Mouse (Mus musculus): ENCODE measurements around the gene Fam178b. TPM values are rescaled to one million over a fixed set of nuclear protein-coding genes. Genes with fewer than 3 reads are reported as not detected.

Gene Fam178b
- polyA plus RNA-seq, 1 experiment = 1.1 TPM

DNA sequence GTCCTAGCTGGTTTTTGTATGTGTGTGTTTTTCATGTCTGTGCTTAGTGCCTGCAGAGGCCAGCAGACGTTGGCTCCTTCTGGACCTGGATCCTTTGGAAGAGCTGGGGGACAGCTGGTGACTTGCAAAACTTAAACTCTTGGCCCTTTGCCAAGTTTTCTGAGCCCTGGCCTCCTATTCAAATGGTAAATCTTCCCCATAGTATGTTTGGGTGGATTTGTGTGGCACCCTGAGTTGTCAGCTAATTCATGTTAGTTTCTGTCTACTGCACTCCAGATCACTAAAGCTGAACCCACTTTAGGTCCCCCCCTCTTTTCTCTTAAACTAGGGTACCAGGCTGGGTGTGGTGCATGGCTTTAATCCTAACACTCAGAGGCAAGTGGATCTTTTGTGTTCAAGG is 154.6 kb downstream of the Fam178b start:
- no peak overlapping the region for H3K4me3 ChIP-seq (replicated peaks; ENCODE audit: insufficient read depth, low read depth, low read length)
- peak in 1 of 2 experiments; percentile 33 for DNase-seq
- peaks cover 6% of the 10 kb centered on the region; the same call in 1 of the 2 replicates for H3K4me1 ChIP-seq (ENCODE audit: control insufficient read depth, insufficient read depth, low read length)
- no peaks in the 10 kb centered on the region for H3K27me3 ChIP-seq (ENCODE audit: control insufficient read depth, insufficient read depth, low read length)
- no peak for TF ChIP-seq POLR2A (IDR thresholded peaks at IDR 0.05; ENCODE audit: borderline replicate concordance, insufficient read depth, low read length)
- no peak for TF ChIP-seq CTCF (IDR thresholded peaks at IDR 0.05; ENCODE audit: borderline replicate concordance, insufficient read depth, low read depth, low read length)
- WGBS = 7% methylated on average over 1 of the region's 1 CpGs
- no peak overlapping the region for H3K27ac ChIP-seq (ENCODE audit: insufficient read depth, low read length)

DNA sequence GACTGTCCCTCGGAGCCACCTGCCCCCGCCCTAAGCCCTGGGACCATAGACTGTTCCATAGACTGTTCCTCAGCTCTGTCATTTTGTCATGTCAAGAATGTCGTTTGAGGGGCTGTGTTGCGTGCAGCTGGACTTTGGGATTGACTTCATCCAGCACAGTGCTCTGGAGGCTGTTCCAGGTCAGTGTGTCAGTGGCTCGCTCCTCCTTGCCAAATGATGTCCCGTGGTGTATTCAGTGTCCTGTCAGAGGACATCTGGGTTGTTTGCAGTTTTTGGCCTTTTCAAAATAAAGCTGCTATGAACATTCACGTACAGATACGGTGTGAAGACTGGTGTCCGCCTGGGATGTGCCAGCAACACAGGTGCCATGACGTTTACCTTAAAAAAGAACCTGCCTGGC is 156.1 kb downstream of the Fam178b start:
- Histone ChIP-seq H3K27me3 (ENCODE audit: control insufficient read depth, insufficient read depth, low read length) (no peaks in the 10 kb centered on the region), H3K4me3 (replicated peaks; ENCODE audit: insufficient read depth, low read depth, low read length) (no peak overlapping the region), H3K4me1 (ENCODE audit: control insufficient read depth, insufficient read depth, low read length) (peaks cover 14% of the 10 kb centered on the region), H3K27ac (ENCODE audit: insufficient read depth, low read length) (no peak overlapping the region)
- TF ChIP-seq POLR2A (IDR thresholded peaks at IDR 0.05; ENCODE audit: borderline replicate concordance, insufficient read depth, low read length) = no peak
- TF ChIP-seq CTCF (IDR thresholded peaks at IDR 0.05; ENCODE audit: borderline replicate concordance, insufficient read depth, low read depth, low read length) = no peak
- 45% methylated on average over 10 of the region's 10 CpGs for WGBS
- no peak for DNase-seq

DNA sequence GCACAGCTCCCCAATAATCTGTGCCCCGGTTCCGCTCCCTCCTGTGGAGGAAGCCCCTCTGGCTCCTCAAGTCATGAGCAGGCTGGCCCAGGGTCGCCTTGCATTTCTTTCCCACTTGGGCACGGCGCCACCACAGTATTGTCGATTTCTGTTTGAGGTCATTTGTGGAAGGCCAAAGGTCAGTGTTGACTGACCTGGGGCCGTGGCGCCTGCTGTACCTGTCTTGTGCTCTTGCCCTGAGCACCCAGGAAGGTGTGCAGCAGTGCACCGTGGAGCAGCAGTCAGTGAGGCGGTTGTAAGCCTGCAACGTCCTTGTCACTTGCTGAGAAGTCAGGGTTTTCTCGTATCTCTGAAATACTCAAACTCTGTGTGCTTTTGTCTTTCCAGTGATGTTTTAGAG is 157.2 kb downstream of the Fam178b start:
- Histone ChIP-seq H3K4me3 (replicated peaks; ENCODE audit: insufficient read depth, low read depth, low read length) (no peak overlapping the region), H3K4me1 (ENCODE audit: control insufficient read depth, insufficient read depth, low read length) (peaks cover 14% of the 10 kb centered on the region), H3K27ac (ENCODE audit: insufficient read depth, low read length) (no peak overlapping the region), H3K27me3 (ENCODE audit: control insufficient read depth, insufficient read depth, low read length) (no peaks in the 10 kb centered on the region)
- TF ChIP-seq POLR2A (IDR thresholded peaks at IDR 0.05; ENCODE audit: borderline replicate concordance, insufficient read depth, low read length) (no peak), CTCF (IDR thresholded peaks at IDR 0.05; ENCODE audit: borderline replicate concordance, insufficient read depth, low read depth, low read length) (no peak)
- WGBS = 82% methylated on average over 12 of the region's 12 CpGs
- no peak for DNase-seq

DNA sequence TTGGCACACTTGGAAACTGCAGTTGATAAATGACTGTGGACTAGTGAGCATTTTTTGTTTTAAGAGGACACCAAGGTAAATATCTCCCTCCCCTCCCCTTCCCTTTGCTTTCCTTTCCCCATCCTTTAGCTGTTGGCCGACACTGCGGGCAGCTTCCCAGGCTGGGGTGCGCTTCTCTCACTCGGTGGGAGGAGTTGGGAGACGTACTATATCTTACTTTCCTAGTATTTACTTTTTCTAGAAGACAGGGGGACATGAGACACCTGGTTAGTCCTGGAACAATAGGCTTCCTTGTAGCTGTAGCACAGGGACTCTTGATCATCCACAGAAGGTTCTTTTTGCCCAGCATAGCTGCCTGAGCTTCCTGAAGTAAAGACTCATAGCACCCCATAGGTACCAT is 158.9 kb downstream of the Fam178b start:
- DNase-seq = no peak
- Histone ChIP-seq H3K4me3 (replicated peaks; ENCODE audit: insufficient read depth, low read depth, low read length) (no peak overlapping the region), H3K4me1 (ENCODE audit: control insufficient read depth, insufficient read depth, low read length) (peaks cover 14% of the 10 kb centered on the region), H3K27ac (ENCODE audit: insufficient read depth, low read length) (no peak overlapping the region), H3K27me3 (ENCODE audit: control insufficient read depth, insufficient read depth, low read length) (no peaks in the 10 kb centered on the region)
- 52% methylated on average over 5 of the region's 5 CpGs for WGBS
- TF ChIP-seq POLR2A (IDR thresholded peaks at IDR 0.05; ENCODE audit: borderline replicate concordance, insufficient read depth, low read length) (no peak), CTCF (IDR thresholded peaks at IDR 0.05; ENCODE audit: borderline replicate concordance, insufficient read depth, low read depth, low read length) (no peak)

DNA sequence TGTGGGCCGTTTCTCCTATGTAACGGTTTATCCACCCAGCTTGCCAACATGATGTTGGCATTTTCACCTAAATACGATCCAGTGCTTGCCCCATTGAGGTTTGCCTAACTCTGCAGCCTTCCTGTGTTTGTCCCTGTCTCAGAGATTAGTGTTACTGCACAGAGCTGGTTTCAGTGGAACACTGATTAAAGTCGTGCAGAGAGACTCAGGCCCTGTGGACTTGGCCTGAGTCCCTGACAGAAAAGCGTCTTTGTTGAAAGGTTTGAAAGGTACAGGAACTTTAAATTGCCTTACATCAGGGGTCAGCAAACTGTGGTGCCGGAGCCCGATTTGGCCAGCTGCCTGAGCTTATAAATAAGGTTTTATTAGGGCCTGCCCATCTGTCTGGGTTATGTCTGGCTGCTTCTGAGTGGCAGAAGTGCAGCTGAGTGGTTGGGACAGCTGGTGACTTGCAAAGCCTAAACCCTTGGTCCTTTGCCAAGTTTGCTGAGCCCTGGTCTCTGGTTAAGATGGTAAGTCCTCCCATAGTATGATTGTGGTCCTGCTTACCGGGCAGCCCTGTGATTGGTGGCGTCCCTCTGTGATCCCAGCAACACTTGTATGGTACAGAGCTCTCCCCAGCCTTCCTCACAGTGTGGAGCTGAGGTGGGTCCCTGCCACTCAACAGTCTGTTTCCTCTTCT is 159.5 kb downstream of the Fam178b start:
- H3K4me3 ChIP-seq (replicated peaks; ENCODE audit: insufficient read depth, low read depth, low read length) = no peak overlapping the region
- peaks cover 19% of the 10 kb centered on the region for H3K4me1 ChIP-seq (ENCODE audit: control insufficient read depth, insufficient read depth, low read length)
- no peak for DNase-seq
- no peak overlapping the region for H3K27ac ChIP-seq (ENCODE audit: insufficient read depth, low read length)
- WGBS = 26% methylated on average over 9 of the region's 9 CpGs
- H3K27me3 ChIP-seq (ENCODE audit: control insufficient read depth, insufficient read depth, low read length) = no peaks in the 10 kb centered on the region
- no peak for TF ChIP-seq POLR2A (IDR thresholded peaks at IDR 0.05; ENCODE audit: borderline replicate concordance, insufficient read depth, low read length)
- no peak for TF ChIP-seq CTCF (IDR thresholded peaks at IDR 0.05; ENCODE audit: borderline replicate concordance, insufficient read depth, low read depth, low read length)

DNA sequence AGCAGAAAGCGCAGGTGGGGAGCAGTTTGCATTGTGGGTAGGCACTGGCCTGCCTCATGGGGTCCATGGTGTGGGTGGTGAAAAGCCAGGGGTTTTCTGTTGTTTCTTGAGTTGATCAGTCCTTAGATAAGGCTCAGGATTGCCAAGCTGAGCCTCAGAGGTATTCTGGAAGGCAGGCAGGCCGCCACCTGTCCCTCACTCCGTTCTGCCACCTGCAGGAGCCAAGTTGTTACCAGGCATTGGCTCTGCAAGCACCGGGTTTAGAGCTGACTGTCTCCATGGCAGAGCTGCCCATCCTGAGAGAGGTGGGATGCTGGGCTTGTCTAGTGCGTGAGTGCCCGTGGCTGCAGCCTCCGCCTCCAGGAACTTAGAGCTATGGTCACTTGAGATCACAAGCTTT is 160.8 kb downstream of the Fam178b start:
- H3K27ac ChIP-seq (ENCODE audit: insufficient read depth, low read length) = no peak overlapping the region
- no peak for DNase-seq
- peaks cover 26% of the 10 kb centered on the region for H3K4me1 ChIP-seq (ENCODE audit: control insufficient read depth, insufficient read depth, low read length)
- TF ChIP-seq POLR2A (IDR thresholded peaks at IDR 0.05; ENCODE audit: borderline replicate concordance, insufficient read depth, low read length) = no peak
- no peak; the same call in 1 of the 2 replicates for TF ChIP-seq CTCF (IDR thresholded peaks at IDR 0.05; ENCODE audit: borderline replicate concordance, insufficient read depth, low read depth, low read length)
- WGBS = 44% methylated on average over 7 of the region's 7 CpGs
- no peaks in the 10 kb centered on the region for H3K27me3 ChIP-seq (ENCODE audit: control insufficient read depth, insufficient read depth, low read length)
- H3K4me3 ChIP-seq (replicated peaks; ENCODE audit: insufficient read depth, low read depth, low read length) = no peak overlapping the region

DNA sequence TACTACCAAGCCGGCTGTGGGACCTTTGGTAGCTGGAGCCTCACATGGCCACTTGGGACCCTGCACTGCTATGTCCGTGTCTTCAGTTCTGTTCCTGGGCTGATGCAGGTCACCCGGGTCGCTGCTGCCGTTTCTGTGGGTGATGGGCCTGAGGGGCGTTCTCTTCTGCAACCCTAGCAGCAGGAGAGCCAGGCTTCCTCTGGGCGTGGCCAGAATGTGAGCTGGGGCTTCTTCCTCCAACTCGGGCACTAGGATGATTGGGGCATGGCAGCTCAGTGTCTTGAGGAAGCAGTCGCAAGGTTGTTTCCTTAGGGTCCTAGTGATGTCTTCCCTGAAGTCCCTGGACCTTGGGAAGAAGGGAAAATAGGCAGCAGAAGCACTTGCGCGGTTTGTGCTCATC is 163.4 kb downstream of the Fam178b start:
- no peak for TF ChIP-seq POLR2A (IDR thresholded peaks at IDR 0.05; ENCODE audit: borderline replicate concordance, insufficient read depth, low read length)
- no peak for TF ChIP-seq CTCF (IDR thresholded peaks at IDR 0.05; ENCODE audit: borderline replicate concordance, insufficient read depth, low read depth, low read length)
- Histone ChIP-seq H3K27ac (ENCODE audit: insufficient read depth, low read length) (no peak overlapping the region), H3K27me3 (ENCODE audit: control insufficient read depth, insufficient read depth, low read length) (no peaks in the 10 kb centered on the region), H3K4me1 (ENCODE audit: control insufficient read depth, insufficient read depth, low read length) (peaks cover 42% of the 10 kb centered on the region), H3K4me3 (replicated peaks; ENCODE audit: insufficient read depth, low read depth, low read length) (no peak overlapping the region)
- DNase-seq = no peak
- WGBS = 81% methylated on average over 11 of the region's 11 CpGs

DNA sequence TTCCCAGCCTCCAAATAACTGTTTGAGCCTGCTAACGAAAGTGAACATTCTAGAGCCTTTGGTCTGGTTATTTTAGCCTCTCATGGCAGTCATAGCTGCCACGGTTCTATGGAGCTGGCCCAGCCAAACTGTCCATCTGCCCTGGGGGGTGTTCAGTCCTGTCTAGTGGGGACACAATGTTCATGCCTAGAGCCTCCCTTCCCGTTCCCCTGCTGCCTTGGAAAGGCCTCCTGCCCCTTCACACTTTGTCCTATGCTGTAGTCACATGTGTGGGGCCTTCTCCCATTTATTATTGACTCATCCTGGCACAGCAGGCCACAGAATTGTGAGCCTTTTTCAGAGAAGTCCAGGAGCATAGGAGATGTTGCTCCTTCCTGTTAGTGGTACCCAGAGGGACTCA is 164.7 kb downstream of the Fam178b start:
- Histone ChIP-seq H3K4me3 (replicated peaks; ENCODE audit: insufficient read depth, low read depth, low read length) (no peak overlapping the region), H3K27ac (ENCODE audit: insufficient read depth, low read length) (peak overlapping the region; percentile 66), H3K27me3 (ENCODE audit: control insufficient read depth, insufficient read depth, low read length) (no peaks in the 10 kb centered on the region), H3K4me1 (ENCODE audit: control insufficient read depth, insufficient read depth, low read length) (peaks cover 41% of the 10 kb centered on the region)
- no peak for TF ChIP-seq CTCF (IDR thresholded peaks at IDR 0.05; ENCODE audit: borderline replicate concordance, insufficient read depth, low read depth, low read length)
- TF ChIP-seq POLR2A (IDR thresholded peaks at IDR 0.05; ENCODE audit: borderline replicate concordance, insufficient read depth, low read length) = no peak
- 10% methylated on average over 3 of the region's 3 CpGs for WGBS
- peak; percentile 38 to 46 for DNase-seq

All from cerebellum, adult 2 months (tissue).